Mouse (Mus musculus): ENCODE data around the gene Mall.
A peak's percentile ranks its signal among the peaks of the same experiment; 100 is the strongest.

Mall gene

DNA sequence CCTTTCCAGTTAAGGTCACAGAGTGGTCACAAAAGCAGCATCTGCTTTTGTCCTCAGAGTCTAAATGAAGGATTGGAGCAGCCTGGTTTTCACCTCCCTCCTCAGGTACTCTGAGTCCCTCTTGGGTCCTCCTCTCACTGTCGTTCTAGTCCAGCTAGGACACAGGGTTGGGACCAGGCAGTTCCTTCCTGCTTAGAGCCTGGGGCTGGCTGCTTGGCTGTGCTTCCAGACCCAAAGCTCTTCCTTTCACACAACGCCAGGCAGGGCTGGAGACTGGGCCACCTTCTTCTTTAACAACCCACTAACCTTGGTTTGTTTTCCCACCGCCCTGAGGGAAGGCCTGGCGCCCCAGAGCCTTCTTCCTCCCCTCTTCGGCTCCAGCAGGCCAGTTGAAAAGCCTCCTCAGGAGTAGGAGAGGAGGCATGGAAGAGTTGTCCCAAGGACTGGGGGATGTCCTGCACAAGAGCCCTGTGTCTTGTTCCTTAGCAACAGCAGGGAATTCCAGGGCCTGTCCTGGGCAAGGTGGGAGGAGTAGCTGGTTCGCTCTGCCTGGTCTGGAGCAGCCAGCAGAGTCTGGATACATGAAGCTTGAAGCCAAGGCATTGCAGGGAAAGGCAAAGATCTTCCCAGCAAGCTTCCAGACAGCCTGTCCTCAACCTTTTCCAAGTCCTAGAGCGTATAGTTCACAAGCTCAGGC lies 717 bp upstream of the Mall start:
- DNase-seq (ENCODE audit: low spot score) = peak; percentile 13

DNA sequence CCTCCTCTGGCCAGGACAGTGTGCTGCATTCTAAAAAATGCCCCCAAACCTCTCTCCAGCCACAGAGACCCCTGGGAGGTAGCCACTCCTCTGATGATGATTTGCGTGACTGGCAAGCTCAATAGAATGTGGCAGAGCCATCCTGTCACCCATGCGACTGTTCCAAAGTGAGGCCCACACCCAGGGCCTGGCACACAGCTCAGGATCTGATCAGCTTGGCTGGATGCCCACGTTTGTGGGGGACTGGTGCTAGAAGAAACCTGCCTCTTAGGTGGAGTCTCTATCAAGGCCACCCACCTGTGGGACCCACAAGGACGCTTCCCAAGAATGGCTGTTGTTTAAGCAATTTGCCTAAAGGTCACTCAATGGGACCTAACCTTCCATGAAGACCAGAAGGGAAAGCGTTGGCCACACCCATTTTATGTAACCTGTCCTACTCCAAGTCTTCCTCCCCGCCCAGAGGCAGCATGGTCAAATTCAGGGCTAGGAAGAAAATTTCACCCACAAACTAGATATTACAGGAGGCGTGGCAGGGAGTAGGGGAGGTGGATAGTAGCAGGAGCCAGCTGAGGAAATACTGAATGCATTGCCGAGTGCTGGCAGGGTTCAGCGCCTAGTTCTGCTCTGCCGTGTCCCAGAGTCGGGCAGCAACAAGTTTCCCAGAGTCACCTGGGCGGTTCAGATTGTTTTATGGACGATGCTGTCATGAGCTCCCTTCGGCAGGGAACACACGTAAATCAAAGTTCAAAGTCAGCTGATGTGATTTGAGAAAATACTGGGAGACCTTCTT lies 876 bp downstream of the Mall start:
- DNase-seq (ENCODE audit: low spot score) = no peak

DNA sequence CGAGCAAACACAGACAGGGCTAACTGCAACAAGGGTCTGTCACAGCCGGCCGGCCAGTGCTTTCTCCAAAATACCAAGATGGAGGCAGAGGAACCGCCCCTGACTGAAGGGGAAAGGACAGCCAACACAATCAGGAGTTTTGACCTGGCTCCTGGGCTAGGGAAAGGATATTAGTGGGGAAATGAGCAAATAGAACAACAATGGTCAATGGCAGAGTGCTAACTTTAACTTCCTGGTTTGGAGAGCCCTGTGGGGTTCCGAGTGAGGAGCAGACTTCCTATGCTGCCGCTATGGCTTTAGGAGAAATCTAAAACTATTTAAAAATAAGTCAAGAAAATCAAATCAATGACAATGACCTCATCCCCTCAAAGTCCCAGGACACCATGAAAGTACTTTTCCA lies 1.6 kb downstream of the Mall start:
- DNase-seq (ENCODE audit: low spot score) = no peak

DNA sequence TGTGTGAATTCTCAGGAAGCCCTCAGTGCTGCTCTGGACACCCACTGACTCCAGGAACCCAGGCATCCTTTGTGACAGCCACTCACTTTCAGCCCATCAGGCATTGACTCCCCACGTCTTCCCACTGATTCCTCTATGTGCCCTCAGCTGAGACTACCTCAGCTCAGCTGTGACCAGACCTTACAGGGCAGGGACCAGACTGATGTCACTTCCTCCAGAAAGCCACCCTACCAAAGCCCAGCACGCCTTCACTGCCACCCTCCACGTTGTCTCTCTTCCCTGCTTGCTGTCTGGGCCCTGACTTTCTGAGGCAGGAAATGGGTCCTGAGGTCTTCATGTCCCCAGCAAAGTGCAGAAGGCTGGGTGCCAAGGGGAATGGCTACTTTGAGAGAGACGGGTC lies 6.5 kb downstream of the Mall start:
- DNase-seq (ENCODE audit: low spot score) = no peak

DNA sequence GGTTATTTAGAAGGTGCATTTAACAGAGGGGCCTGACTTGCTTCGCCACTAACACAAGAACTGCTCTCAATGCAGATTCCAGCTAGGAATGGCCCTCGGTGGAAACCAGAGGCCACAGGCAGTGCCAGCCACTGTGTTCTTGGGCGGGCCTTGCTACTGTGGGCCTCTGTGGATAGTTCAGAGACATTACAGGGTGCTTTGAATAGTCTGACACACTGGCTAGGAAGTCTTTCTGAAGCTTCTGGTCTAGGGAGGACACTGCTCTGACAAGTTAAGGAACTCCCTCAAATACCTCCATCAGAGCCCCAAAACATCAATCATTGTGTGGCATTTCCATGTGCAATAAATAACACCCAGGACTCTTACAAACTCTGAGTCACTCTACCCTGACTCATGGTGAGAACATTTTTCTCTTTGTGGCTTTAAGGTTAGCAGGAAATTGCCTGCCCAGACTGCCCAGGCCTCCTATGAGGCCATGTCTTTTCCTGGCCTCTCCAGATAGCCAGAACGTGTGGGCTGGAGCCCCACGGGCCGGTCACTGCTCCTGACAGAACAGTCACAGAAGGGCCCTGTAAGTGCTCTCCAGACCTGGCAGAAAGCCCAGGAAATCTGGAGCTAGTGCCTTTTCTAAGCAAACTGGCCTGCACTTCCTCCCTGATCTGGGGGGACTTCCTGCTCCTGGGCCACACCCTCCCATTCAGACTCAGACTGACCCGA lies 7.4 kb downstream of the Mall start:
- peak; percentile 9 for DNase-seq (ENCODE audit: low spot score)

DNA sequence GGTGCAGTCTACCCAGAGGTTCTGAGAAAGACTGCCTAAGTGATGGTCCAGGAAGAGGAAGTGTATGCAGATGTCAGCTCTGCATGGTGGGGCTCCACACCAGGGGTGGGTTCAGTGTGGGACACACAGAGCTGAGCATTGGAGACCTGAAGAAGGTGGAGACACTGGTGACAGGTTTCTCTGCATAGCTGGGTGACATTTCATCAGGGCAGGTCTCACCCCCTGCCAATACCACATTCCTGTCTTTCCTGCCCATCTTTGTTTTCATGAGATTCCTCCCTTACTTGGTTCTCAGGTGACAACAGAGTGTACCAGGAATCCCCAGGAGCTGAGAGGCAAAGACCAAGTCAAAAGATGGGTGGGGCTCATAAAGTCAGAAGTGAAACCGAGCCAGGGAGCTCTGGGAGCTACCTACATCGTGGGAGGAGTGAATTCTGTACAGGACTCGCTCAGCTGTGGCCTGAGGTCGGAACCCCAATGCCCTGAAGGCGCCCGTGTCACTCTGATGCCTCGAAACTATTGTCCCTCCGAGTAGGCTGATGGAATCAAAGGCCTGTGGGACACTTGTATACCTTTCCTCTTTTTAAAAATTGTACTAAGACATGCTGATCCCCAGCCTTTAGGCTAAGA lies 10.8 kb downstream of the Mall start:
- no peak for DNase-seq (ENCODE audit: low spot score)

DNA sequence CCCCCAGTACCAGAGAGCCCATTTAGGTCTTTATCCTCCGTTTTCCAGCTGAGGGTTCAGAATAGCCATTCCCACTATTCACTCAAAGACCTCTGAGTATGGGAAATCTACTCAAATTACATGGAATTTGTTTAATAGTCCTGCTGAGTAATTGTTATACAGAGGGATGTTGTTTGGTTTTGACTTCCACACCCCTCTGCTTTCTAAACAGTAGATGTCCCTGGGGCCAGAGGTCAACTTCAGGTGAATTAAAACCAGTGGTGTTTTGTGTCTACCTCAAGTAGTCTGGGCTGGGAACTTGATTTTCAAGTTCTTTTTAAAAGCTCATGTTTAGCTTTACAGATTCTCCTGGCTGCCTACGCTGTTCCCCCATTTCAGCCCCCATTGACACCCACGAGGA lies 15.0 kb downstream of the Mall start:
- no peak for DNase-seq (ENCODE audit: low spot score)

DNA sequence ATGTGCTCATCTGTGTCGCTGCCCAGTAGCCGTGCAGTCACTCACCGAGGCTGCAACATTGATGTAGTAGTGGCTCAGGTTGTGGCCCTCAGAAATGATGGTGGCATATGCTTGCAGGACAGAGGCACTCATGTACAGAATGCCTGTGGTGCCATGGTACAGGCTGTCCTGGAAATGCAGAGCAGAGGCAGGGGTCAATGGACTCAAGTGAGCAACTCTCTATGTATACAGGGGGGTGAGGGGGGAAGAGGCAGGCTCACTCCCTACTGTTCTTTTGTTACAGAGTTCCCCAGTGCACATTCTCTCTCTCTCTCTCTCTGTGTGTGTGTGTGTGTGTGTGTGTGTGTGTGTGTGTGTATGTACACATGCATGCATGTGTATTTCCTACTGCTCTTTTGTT lies 20.9 kb downstream of the Mall start:
- DNase-seq (ENCODE audit: low spot score) = no peak

DNA sequence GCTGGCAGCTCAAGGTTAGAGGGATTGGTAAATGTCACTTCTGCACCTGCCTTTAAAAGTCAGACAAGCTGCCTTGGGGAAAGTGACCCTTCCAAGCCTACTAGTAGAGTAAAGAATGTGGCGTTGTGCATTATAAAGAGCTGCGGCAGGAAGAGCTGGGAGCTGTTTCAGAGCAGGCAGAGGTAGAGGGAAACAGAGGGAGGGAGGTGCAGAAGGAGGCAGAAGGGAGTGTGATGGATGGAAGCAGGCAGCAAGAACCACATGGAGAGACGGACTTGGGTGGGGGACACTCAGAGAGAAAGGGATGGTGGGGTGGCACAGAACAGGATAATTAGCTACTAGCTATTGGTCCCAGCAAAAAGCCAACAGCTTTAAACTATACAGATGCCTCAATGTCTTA lies 21.7 kb downstream of the Mall start:
- no peak for DNase-seq (ENCODE audit: low spot score)

DNA sequence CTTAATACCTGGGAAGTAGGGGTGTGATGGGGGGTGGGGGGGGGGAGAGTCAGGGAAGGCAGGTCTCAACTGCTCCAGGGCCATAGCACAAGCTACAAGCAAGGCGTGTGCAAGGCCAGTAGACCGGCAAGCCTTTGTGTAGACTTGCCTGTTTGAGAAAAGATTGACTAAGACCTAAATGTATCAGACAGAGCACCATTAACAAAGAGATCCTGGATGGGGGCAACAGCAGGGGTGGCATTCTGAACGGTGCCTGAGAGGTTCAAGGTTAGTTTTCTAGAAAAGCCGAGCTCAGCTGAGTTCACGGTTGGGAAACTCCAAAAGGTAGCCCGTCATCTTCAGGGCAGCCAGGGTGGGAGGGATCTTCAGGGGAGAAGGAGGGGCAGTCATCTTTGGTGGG lies 24.5 kb downstream of the Mall start:
- no peak for DNase-seq (ENCODE audit: low spot score)

DNA sequence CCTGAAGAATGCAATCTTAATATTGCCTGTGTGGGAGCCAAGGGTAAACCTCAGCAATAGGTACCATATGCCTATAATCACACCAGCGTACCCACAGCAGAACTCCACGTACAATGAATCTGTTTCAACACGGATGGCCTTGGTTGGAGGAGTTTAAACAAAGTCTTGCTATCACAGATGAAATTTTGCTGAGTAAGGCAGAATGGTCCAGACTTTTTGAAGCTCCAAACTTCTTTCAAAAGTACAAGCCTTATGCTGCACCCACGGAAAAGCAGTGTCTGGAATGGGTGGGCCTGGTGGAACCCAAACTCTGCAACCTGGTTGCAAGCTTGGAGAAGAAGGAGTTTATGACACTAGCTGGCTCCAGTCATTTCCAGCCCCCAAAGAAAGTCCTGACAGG lies 40.5 kb downstream of the Mall start:
- no peak for DNase-seq (ENCODE audit: low spot score)

DNA sequence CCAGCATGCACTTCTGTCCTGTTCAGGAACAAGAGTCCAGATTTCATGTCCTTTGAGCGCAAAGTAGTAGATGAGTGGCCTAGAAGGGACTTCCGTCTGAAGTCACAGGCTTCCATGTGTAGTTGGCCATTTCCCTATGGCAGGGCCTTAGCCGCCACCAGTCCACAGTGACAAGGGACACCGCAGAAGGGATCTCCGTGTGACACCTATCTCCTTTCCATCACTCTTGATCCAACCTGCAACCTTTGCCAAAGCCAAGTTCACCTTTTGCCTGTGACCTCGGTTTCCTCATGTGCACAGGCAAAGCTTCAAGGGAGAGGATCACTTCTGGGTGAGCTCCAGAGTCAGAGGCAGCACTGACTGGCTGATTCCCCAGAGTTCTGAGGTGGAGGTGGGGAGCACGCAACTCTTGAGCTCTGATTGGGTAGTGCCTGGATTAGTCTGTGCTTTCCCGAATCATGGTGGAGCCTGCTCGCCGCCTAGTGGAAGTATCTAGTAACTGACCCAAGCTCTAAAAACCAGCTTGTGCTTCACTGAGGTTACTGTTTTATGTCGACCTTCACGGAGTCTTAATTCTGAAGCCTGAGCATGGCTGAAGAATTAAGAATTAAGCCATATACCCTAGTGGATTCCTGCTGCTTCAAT lies 45.9 kb downstream of the Mall start:
- DNase-seq (ENCODE audit: low spot score) = peak; percentile 89

DNA sequence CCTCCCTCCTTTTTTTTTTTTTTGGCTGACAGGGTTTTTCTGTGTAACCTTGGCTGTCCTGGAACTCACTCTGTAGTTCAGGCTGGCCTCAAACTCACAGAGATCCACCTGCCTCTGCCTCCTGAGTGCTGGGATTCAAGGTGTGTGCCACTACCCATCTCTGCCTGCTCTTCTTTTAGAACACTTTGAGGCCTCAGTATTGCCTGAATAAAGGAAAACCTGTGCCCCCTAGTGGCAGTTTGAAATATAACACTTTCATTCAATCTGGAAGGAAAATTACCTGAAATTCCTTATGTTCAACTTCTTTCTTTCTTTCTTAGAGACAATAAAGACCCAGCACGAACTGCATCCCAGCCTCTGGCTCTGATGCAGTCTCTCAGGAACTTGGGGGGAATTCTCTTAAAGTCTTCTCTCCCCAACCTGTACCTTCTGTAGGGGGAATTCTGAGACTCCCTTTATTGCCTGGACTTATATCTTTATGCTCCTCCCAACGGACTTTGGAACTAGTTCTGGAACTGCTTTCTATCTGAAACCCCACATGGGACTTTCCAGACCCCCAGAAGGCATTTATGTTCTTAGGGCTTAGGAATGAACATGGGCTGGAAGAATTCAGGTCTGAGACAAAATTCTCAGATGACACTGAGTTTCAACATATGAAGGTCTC lies 61.8 kb downstream of the Mall start:
- peak; percentile 63 for DNase-seq (ENCODE audit: low spot score)

DNA sequence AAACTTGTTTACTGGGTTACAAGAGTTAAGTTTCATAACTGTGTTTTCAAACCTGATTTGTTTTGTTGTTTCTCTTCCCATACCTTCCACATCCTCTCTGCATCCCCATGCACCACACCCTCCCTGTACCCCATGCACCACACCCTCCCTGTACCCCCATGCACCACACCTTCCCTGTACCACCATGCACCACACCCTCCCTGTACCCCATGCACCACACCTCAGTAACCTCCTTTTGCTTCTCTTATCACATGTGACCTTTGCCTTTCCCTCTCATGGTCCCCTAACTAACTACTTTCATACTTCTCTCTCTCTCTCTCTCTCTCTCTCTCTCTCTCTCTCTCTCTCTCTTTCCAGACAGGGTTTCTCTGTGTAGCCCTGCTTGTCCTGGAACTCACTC lies 62.7 kb downstream of the Mall start:
- DNase-seq (ENCODE audit: low spot score) = no peak

DNA sequence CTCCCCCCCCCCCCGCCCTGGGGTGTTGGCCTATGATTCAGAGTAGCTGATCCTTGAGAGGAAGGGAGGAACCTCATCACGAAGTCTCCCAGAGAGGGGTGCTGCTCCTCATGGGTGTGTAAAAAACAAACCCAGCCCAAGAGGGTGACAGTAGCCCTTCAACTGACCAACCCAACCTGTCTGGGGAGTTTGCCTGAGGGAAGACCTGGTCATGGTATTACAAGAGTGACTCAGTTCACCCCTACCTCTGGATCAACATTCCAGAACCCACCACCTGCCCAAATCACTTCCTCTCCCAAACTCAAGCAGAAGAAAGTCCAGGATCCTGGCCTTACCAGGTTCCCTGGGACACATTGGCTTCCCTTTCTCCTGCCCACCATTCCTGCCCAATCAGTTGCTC lies 67.0 kb downstream of the Mall start:
- no peak for DNase-seq (ENCODE audit: low spot score)

DNA sequence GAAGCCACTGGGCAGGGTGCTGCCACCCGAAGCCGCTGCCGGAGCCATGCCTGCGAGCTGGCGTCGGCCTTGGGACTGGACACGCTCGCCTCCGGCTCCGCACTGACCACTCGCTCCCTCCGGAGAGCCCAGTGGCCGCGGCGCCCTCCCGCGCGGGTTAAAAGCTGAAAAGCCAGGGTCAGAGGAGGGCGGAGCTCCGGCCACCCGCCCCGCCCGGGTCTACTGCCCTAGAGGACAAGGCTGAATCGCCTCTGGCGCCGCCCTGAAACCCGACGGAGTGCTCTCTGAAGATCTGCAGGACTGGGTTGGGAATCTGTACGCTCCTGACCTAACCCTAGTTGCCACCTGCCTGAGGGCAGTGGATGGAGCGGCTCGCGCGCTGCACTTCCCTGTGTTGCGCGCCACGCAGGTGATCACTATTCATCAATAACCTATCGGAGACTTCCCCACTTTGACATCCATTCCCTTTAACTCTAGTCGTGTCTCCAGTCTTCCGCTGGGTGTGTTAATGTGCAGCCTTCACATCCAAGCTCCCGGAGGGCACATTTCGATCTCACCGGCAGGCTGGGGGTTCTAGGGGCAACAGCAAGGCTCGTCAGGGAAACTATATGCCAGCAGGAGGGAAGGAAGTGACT lies 73.5 kb downstream of the Mall start, which contains the start of gene Mal:
TSS of gene Mal (minus strand) at position 610 of the 635 bp plus-strand sequence.
- DNase-seq (ENCODE audit: low spot score) = peak; percentile 73

DNA sequence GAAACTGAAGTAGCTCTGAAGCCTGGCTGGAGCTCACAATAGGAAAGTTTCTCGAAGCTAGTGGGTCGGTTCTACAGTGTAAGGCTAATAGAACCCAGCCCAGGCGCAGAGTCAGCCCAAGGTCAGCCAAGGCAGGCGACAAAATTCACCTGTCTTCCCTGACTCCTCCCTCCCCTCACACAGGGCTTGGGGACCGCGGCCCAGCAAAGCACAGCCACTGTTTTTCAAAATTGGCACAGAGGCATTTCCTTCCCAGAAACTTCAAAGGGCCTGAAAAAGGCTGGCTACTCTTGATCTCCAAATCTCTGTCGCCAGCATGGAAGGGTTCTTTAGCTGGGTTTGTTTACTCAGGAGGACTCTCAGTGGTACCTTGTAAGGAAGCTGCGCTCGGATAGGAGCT lies 74.3 kb downstream of the Mall start:
- DNase-seq (ENCODE audit: low spot score) = no peak

DNA sequence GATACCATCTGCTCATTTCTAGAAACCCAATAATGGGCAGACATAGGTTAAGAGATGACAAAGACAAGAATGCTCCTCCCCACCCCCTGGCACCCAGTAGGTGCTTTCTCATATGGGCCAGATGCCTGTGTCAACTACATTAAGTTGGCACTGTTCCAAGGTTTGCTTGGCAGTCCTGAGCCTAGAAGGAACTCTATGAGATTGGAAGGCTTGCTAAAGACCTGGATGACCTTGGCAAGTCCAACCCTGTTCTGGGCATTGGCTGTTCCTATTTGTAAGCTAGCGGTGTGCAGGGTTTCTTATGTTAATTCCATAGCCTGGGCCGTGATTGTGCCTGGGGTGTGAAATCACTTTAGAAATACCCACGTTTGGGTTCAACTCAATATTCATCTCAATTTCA lies 74.9 kb downstream of the Mall start:
- no peak for DNase-seq (ENCODE audit: low spot score)
